Mouse (Mus musculus) layer of hippocampus, postnatal 10 days (tissue): ENCODE measurements around the gene Zfp68. TPM values are rescaled to one million over a fixed set of nuclear protein-coding genes. Genes with fewer than 3 reads are reported as not detected.
"Not testable (repeated sequence)": the region's sequence is repeated elsewhere in the genome, so short reads cannot be mapped to it uniquely, and the experiment has no call there.

ENCODE experiments used
- DNase-seq, 2 experiments: peaks; one replicate each; pipeline ENCODE4 v3.0.0; 2021; ENCODE audit warnings: low spot score in 2 of 2
- long read RNA-seq: library from polyadenylated mRNA; stranded (forward); transcript quantifications from one replicate; pipeline ENCODE4 v2.0.0, GENCODE M21; 2023
- microRNA-seq, 2 experiments: library from miRNA; unstranded; fragments of <30 nt; microRNA quantifications; one replicate each; pipeline ENCODE4 v1.2.0; 2021
- total RNA-seq, 2 experiments: library from RNA; stranded (reverse); gene quantifications; 2 replicates each; pipeline ENCODE4 v1.2.3; 2021

Zfp68 gene
- total RNA-seq: 10 to 100 TPM; 33.1 to 35.3 TPM
- long read RNA-seq, full-length matches to known transcripts: 39 of 43 reads
- long read RNA-seq, partial matches to known transcripts: 1 of 43 reads
- long read RNA-seq, other reads (novel, unspliced or antisense): 3 of 43 reads

- peak; percentile 88 to 91 for DNase-seq
Measured at GRCm38 (mm10) chr5:138619211-138620128, at the start of gene Zfp68. TSS of gene Zfp68 (minus strand) at chr5:138619761.

- peak; percentile 52 to 69 for DNase-seq
Measured at GRCm38 (mm10) chr5:138658922-138659321, 39.4 kb upstream of the Zfp68 start.

DNA sequence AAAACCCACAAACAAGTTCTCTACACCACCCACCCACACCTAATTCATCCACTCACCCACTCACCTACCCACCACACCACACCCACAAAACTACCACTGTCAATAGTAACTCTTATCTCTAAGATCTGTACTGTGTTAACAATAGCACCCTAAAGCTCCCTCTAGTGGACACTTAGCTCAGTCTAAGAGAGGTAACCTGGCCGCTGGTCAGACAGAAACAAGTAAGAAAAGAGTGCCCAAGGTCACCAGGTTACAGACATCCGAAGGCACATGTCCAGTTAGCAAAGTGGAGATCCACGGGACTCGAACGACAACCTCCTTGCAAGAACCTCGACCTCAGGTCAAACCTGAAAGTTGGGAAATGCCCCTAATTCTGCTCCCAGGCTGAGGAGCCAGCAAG, 38.3 kb upstream of the Zfp68 start:
- DNase-seq: peak; percentile 22 to 31

DNA sequence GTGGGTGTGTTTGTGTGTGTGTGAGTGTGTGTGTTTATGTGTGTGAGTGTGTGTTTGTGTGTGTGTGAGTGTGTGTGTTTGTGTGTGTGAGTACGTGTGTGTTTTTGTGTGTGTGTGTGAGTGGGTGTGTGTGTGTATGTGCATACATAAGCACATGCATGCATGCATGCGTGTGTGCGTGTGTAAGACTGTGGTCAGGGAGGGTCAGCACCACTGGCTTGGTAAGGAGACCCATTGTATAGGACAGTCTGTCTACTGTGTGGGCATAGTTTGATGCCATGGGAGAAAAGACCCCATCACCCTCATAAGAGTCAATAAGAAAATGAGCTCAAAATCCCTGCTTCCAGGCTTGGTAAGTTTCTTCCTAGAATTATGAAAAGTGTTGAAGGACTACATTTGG, 37.8 kb upstream of the Zfp68 start:
- no peak for DNase-seq

DNA sequence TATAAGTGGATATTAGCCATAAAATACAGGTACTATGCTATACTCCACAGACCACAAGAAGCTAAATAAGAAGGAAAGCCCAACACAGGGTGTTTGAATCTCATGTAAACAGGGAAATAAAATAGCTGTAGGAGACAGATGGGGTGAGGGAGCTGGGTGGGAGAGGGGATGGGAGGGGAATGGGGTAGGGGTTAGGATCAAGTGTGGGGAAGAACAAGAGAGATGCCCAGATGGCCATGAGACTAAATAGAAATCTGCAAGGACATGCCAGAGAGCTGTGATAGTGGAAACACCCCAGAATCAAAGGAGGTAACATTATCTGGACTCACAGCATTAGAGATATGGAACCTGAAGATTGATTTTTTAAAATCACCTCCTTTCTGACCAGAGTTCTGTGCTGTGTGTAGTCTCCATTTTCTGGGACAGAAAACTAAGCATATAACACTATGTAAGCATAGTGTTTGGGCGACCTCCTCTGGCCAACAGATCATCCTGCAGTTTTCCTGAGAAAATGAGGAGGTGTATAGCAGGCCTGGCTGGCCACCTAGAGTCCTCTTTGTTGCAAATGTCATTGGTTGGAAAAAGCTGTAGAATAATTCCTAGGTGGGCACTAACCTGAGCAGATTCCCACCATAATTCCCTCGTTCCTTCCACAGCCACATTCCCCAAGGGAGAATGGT, 37.1 kb upstream of the Zfp68 start:
- peak; percentile 55 to 72 for DNase-seq

DNA sequence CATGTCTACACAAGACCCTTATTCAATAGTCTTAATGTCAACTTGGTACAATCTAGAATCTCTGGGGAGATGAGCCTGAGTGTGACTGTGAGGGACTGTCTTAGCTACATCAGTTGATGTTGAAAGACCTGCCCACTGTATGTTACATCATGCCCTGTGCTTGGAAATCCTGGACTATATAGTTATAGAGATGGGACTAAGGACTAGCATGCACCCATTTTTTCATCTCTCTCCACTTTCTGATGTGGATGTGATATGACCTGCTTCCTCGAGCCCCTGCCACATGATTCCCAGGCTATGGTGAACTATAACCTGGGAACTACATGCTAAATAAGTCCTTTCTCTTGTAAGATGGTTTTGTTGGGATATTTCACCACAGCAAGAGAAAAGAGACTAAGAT, 33.4 kb upstream of the Zfp68 start:
- DNase-seq: no peak

DNA sequence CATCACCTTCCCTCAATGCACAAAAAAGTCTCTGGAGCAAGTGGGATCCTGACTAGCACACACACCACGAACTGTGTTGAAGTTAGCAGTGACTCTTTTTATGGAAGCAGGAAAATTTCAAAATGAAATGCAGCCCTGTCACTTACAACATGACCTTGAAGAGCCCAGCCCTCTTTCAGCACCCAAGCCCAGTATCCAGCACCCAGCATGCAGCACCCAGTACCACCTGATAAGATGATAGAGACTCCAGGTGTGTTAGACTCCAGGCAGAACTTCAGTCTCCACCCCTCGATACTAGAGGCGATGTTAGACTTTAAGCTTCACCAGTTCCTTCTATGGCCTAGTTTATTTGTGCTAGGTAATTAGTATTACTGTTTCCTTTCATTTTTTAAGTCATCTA, 22.2 kb upstream of the Zfp68 start:
- DNase-seq: no peak

DNA sequence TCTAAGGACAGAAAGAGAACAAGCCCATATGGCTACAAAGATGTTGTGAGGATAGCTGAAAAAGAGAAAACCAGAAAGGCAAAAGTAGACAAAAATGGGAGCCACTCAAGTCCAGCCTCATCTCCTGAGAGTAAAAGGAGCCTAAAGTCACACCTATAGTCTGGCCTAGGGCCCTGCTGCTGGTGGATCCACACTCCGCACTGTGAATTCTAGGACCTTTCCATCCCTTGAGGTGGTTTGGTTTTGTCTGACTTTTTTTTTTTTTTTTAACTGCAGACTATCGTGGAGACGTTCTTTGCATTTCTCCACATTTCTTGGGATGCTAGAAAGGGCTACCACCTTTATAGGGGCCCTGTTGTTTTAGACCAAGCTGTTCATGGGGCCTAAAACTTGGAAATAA, 21.5 kb upstream of the Zfp68 start:
- DNase-seq: no peak

GRCm38 (mm10) chr5:138636486-138636885, 16.9 kb upstream of the Zfp68 start:
- DNase-seq: no peak

DNA sequence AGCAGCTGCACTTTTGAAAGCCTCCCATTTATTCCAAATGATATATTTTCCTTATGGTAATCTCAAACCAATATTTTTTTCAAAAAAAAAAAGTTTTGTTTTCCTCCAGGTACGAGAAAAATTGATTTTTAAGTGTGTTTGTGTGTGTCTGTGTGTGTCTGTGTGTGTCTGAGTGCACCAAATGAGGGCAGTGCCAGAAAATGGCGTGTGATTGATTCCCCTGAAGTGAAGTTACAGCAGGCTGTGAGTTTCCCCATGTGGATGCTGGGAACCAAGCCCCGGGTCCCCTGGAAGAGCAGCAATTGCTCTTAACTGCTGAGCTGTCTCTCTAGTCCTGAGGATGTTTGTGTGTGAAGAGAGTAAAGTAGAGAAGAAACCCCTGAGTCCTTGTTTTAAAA, 3.9 kb upstream of the Zfp68 start:
- no peak for DNase-seq

- peak; percentile 94 to 95 for DNase-seq
Measured at GRCm38 (mm10) chr5:138622645-138623477, 3.3 kb upstream of the Zfp68 start, which contains the start of gene A430033K04Rik. TSS of gene A430033K04Rik (plus strand) at chr5:138622859.

DNA sequence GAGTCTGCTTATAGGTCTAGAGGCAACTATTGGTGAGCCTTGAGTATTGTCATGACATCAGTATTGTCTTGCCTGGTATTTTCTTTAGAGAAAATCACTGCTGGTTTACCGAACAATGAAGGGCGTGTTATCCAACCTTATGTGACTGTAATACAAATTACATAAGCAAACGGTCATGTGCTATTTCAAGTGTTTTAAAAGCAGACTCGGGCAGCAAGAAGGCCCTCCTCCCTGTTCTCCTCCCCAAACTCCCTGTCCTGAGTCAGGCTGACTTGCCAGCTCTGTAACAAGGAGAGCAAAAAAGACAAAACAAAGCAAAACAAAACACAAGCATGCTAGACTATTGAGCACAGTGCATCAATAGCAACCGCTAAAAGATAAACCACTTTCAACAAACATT, 1.3 kb upstream of the Zfp68 start:
- no peak for DNase-seq

DNA sequence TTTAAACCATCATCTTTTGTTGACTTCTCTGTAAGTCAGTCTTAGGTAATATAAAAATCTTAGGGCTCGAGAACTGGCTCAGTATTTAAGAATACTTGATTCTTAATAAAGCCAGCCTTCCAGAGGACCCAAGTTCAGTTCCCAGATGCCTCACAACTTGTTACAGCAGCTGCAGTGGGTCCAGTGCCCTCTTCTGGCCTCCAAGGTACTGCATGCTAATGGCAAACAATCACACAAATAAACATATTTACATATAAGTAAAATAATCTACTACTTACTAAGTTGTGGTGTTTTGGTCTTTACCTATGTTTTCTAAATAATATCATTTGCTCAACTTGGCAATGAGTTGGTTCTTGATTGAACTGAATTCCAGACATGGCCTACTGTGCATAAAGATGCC, 1.2 kb downstream of the Zfp68 start:
- DNase-seq: no peak

GRCm38 (mm10) chr5:138587396-138587795, 32.2 kb downstream of the Zfp68 start:
- DNase-seq: no peak

- peak; percentile 8 to 21 for DNase-seq
Measured at GRCm38 (mm10) chr5:138571623-138572022, 47.9 kb downstream of the Zfp68 start.

DNA sequence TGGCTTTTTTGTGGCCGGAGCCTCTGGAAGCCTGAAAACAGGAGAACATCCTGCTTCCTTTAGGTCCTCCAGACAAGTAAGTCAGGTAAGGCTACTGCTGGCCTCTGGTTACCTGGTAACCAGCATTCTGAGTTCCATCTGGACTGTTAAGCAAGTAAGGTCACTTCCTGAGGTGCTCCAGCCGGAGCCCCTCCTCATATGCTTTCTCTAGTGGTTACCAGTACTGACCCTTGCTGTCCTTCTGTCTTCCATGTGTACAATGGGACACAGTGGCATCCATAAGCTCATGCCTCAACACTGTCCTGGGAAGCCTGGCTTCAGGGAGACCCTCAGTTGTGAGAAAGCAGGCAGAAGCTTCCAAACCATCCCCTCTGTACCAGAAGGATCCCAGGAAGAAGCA, 54.9 kb downstream of the Zfp68 start, which contains the start of gene 1700123K08Rik:
TSS of gene 1700123K08Rik (minus strand) at position 101 of the 400 bp plus-strand sequence.
- not testable (repeated sequence) for DNase-seq

Small RNAs within 50 kb of the gene (microRNA-seq; reads per million reads assigned to microRNA genes)
- 0 to 0.20 reads per million in 2 experiments for gene Gm24082

Other genes starting within 250 kb of the Zfp68 start
- 10 to 100 TPM; 24.9 to 26.5 TPM for gene Zfp157, start 178.3 kb downstream of the Zfp68 start, total RNA-seq
- gene 1700123K08Rik, start 55.0 kb downstream of the Zfp68 start, total RNA-seq: not detected
- gene A430033K04Rik, start 3.1 kb upstream of the Zfp68 start, total RNA-seq: 10 to 100 TPM; 12.5 to 13.6 TPM
- gene Fam20c, start 134.8 kb upstream of the Zfp68 start, total RNA-seq: 10 to 100 TPM; 49.9 to 51.5 TPM
- not detected for gene Gm5294, start 200.3 kb upstream of the Zfp68 start, total RNA-seq